In the genomic region with DNA sequence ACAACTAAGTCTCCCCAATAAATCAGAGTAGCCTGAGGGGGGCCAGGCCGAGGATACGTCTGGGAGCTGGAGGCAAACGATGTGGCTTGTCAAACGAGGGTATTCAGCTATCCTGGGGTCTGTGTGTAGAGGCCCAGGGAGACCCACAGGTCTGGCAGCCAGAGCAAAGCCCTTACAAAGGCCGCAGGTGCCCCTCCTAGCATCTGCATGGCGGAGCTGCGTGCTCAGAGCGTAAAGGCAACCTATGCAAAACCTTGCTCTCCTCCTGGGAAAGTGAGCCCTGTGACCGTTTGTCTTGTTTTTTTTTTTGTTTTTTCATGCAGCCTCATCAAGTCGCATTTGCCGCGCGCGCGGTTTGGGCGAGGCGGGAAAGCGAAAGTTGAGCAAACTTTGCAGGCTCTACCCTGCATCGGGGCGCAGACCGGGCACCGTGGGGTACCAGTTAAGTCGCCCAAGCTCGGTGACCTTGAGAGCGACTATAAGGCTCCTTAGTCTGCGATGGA, we compare ENCODE assay signal across 8 mouse cellular contexts. TPM values are rescaled to one million over a fixed set of nuclear protein-coding genes. Genes with fewer than 3 reads are reported as not detected.
DNase-seq lines count a peak whose midpoint lies in the region; ATAC-seq and TF ChIP-seq lines count a peak whose summit lies in the region.

No protein-coding gene starts in this region.

- no peaks in the 10 kb centered on the region for H3K9me3 ChIP-seq in heart, embryonic 14.5 days (ENCODE audit: control insufficient read depth, low read length)
- H3K9me3 ChIP-seq in limb, embryonic 14.5 days (ENCODE audit: control insufficient read depth, low read length) = no peaks in the 10 kb centered on the region
- H3K9me3 ChIP-seq in neural tube, embryonic 13.5 days = no peaks in the 10 kb centered on the region

- no peaks in the 10 kb centered on the region for H3K27me3 ChIP-seq in heart, embryonic 14.5 days (ENCODE audit: control insufficient read depth, insufficient read depth, low read length)
- no peaks in the 10 kb centered on the region for H3K27me3 ChIP-seq in limb, embryonic 14.5 days (ENCODE audit: control insufficient read depth, insufficient read depth, low read length)
- H3K27me3 ChIP-seq in neural tube, embryonic 13.5 days = no peaks in the 10 kb centered on the region

- ATAC-seq in heart, embryonic 14.5 days (ENCODE audit: insufficient number of reproducible peaks, insufficient read depth, low FRiP score, low read depth) = no peak
- ATAC-seq in limb, embryonic 14.5 days (ENCODE audit: low FRiP score, low read depth) = no peak
- peak; percentile 26; the same call in 1 of the 2 replicates for ATAC-seq in neural tube, embryonic 13.5 days (ENCODE audit: low read depth)

- no peak for TF ChIP-seq CTCF in bone marrow, adult 2 months (IDR thresholded peaks at IDR 0.05; ENCODE audit: control insufficient read depth, insufficient read depth, low read length)

- under 1% methylated on average over 26 of the region's 26 CpGs for WGBS in bone marrow, adult 2 months
- 2% methylated on average over 26 of the region's 26 CpGs for WGBS in heart, embryonic 14.5 days
- under 1% methylated on average over 26 of the region's 26 CpGs for whole genome bisulfite sequencing in limb, embryonic 14.5 days
- WGBS in neural tube, embryonic 13.5 days = under 1% methylated on average over 26 of the region's 26 CpGs

- TF ChIP-seq POLR2A in bone marrow, adult 2 months (IDR thresholded peaks at IDR 0.05; ENCODE audit: borderline replicate concordance, control insufficient read depth, low read depth, low read length) = no peak
- no peak for TF ChIP-seq POLR2A in limb, embryonic 14.5 days (IDR thresholded peaks at IDR 0.05; ENCODE audit: borderline replicate concordance, extremely low read depth, insufficient read depth, insufficient read length)

- peak overlapping the region; percentile 95 for H3K4me3 ChIP-seq in bone marrow, adult 2 months (replicated peaks; ENCODE audit: control insufficient read depth, low read depth, low read length)
- peak overlapping the region; percentile 58 to 88 for H3K4me3 ChIP-seq in heart, embryonic 14.5 days (ENCODE audit: control insufficient read depth in 1 of 2, insufficient read depth in 1 of 2, low read depth in 1 of 2, low read length in 2 of 2)
- peak overlapping the region; percentile 66 for H3K4me3 ChIP-seq in limb, embryonic 14.5 days (replicated peaks; ENCODE audit: low read length)
- peak overlapping the region; percentile 88 for H3K4me3 ChIP-seq in neural tube, embryonic 13.5 days

- peak; percentile 26 for DNase-seq in layer of hippocampus, adult 9-11 months
- no peak for DNase-seq in layer of hippocampus, postnatal 25 days (ENCODE audit: extremely low spot score in 1 of 2, low spot score in 1 of 2)
- DNase-seq in limb, embryonic 14.5 days (ENCODE audit: low spot score) = no peak
- DNase-seq in retina, postnatal 1 day = no peak
- no peak for DNase-seq in left cerebral cortex, adult 8-10 months (ENCODE audit: low spot score in 2 of 2)

- peak overlapping the region; percentile 93 for H3K27ac ChIP-seq in bone marrow, adult 2 months (ENCODE audit: control insufficient read depth, insufficient read depth, low read depth, low read length, poor library complexity)
- peak overlapping the region; percentile 95 to 98 for H3K27ac ChIP-seq in heart, embryonic 14.5 days (replicated peaks in 1 of 2; ENCODE audit: control insufficient read depth in 1 of 2, insufficient read depth in 1 of 2, low read depth in 2 of 2, low read length in 2 of 2)
- H3K27ac ChIP-seq in limb, embryonic 14.5 days (replicated peaks; ENCODE audit: low read depth, low read length) = peak overlapping the region; percentile 99
- H3K27ac ChIP-seq in neural tube, embryonic 13.5 days (replicated peaks) = peak overlapping the region; percentile 98

- H3K4me1 ChIP-seq in bone marrow, adult 2 months (ENCODE audit: control insufficient read depth, insufficient read depth, low read length) = no peaks in the 10 kb centered on the region
- H3K4me1 ChIP-seq in heart, embryonic 14.5 days (ENCODE audit: control insufficient read depth in 2 of 2, insufficient read depth in 2 of 2, low read length in 2 of 2) = peaks cover 0 to 6% of the 10 kb centered on the region in 2 experiments; a peak in 1 of 4 replicates
- peaks cover 15% of the 10 kb centered on the region for H3K4me1 ChIP-seq in limb, embryonic 14.5 days (ENCODE audit: control insufficient read depth, insufficient read depth, low read length)
- peaks cover 39% of the 10 kb centered on the region for H3K4me1 ChIP-seq in neural tube, embryonic 13.5 days (replicated peaks)

- H3K9ac ChIP-seq in heart, embryonic 14.5 days (ENCODE audit: low read length) = peak overlapping the region; percentile 90
- H3K9ac ChIP-seq in limb, embryonic 14.5 days (ENCODE audit: low read depth, low read length, severe bottlenecking) = peak overlapping the region; percentile 98
- peak overlapping the region; percentile 85 for H3K9ac ChIP-seq in neural tube, embryonic 13.5 days

- peaks cover 13% of the 10 kb centered on the region for H3K36me3 ChIP-seq in heart, embryonic 14.5 days (ENCODE audit: control insufficient read depth, insufficient read depth, low read length)
- peaks cover 12% of the 10 kb centered on the region for H3K36me3 ChIP-seq in limb, embryonic 14.5 days (ENCODE audit: control insufficient read depth, insufficient read depth, low read length)
- H3K36me3 ChIP-seq in neural tube, embryonic 13.5 days = peaks cover 7% of the 10 kb centered on the region

- H3K4me2 ChIP-seq in heart, embryonic 14.5 days (ENCODE audit: low read length) = peak overlapping the region; percentile 72
- peak overlapping the region; percentile 70 for H3K4me2 ChIP-seq in limb, embryonic 14.5 days (replicated peaks; ENCODE audit: low read depth, low read length, severe bottlenecking)
- H3K4me2 ChIP-seq in neural tube, embryonic 13.5 days = peak overlapping the region; percentile 76

RNA-seq across cellular contexts. Expression of gene Srsf3, which starts 0.6 kb away (rescaled TPM):
- total RNA-seq in layer of hippocampus, postnatal 25 days (2021) = 100 to 1,000 TPM; 125 to 140 TPM
- 212 and 214 TPM in 2 replicates for polyA plus RNA-seq in bone marrow, adult 2 months (2011; ENCODE audit: insufficient read depth, insufficient read length, low replicate concordance, missing spikeins)
- 340 and 357 TPM in 2 replicates for polyA plus RNA-seq in heart, embryonic 14.5 days (2014; fragmentation: Nextera tagmentation; extraction: Ambion mirVana)
- polyA plus RNA-seq in limb, embryonic 14.5 days (2012; rRNA removed) = 385 and 390 TPM in 2 replicates
- 561 and 596 TPM in 2 replicates for polyA plus RNA-seq in limb, embryonic 14.5 days (2014; fragmentation: Nextera tagmentation; extraction: Ambion mirVana)
- 513 and 586 TPM in 2 replicates for polyA plus RNA-seq in neural tube, embryonic 13.5 days (2015; fragmentation: Nextera tagmentation; extraction: Ambion mirVana)
- total RNA-seq in left cerebral cortex, adult 8-10 months (2022) = 100 to 1,000 TPM; 101 to 142 (median 115) TPM

RNA-seq across cellular contexts. Expression of gene Stk38, which starts 24.0 kb away (rescaled TPM):
- total RNA-seq in layer of hippocampus, postnatal 25 days (2021) = 10 to 100 TPM; 36.7 to 59.1 TPM
- 139 and 214 TPM in 2 replicates for polyA plus RNA-seq in bone marrow, adult 2 months (2011; ENCODE audit: insufficient read depth, insufficient read length, low replicate concordance, missing spikeins)
- 68.0 and 70.3 TPM in 2 replicates for polyA plus RNA-seq in heart, embryonic 14.5 days (2014; fragmentation: Nextera tagmentation; extraction: Ambion mirVana)
- polyA plus RNA-seq in limb, embryonic 14.5 days (2012; rRNA removed) = 115 TPM in 2 replicates
- polyA plus RNA-seq in limb, embryonic 14.5 days (2014; fragmentation: Nextera tagmentation; extraction: Ambion mirVana) = 86.6 and 99.3 TPM in 2 replicates
- polyA plus RNA-seq in neural tube, embryonic 13.5 days (2015; fragmentation: Nextera tagmentation; extraction: Ambion mirVana) = 113 and 116 TPM in 2 replicates
- total RNA-seq in left cerebral cortex, adult 8-10 months (2022) = 10 to 100 TPM; 46.7 to 54.7 (median 48.4) TPM

RNA-seq across cellular contexts. Expression of gene Cdkn1a, which starts 59.0 kb away (rescaled TPM):
- total RNA-seq in layer of hippocampus, postnatal 25 days (2021) = 10 to 100 TPM in 1 of 2 experiments, 1 to 10 TPM in 1; 7.1 to 13.9 TPM
- polyA plus RNA-seq in bone marrow, adult 2 months (2011; ENCODE audit: insufficient read depth, insufficient read length, low replicate concordance, missing spikeins) = 5.2 and 27.7 TPM in 2 replicates
- 51.7 and 57.7 TPM in 2 replicates for polyA plus RNA-seq in heart, embryonic 14.5 days (2014; fragmentation: Nextera tagmentation; extraction: Ambion mirVana)
- 61.6 and 63.6 TPM in 2 replicates for polyA plus RNA-seq in limb, embryonic 14.5 days (2012; rRNA removed)
- 114 and 164 TPM in 2 replicates for polyA plus RNA-seq in limb, embryonic 14.5 days (2014; fragmentation: Nextera tagmentation; extraction: Ambion mirVana)
- polyA plus RNA-seq in neural tube, embryonic 13.5 days (2015; fragmentation: Nextera tagmentation; extraction: Ambion mirVana) = 47.2 and 51.0 TPM in 2 replicates
- total RNA-seq in left cerebral cortex, adult 8-10 months (2022) = 10 to 100 TPM; 18.9 to 27.0 (median 19.5) TPM
